Mouse (Mus musculus): Measurements from ENCODE around the gene Tiam2.

DNA sequence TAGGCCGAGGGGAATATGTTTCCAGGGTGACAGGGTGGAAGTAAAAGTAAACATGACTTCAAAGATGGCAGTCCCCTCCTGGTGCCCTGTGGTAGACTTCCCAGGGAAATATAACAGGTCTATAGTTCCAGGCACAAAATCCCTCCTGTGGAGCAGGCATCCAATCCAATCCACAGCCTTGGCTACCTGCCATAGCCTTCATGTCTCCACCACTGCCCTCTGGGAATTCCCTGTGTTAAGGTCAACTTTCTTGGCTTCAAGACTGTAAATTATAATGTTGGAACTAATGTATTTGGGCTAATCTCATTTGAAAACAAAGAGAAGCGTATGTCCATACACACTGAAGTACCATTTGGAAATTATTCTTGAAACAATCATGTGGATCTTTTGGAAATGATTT, 97.0 kb downstream of the Tiam2 start:
- TF ChIP-seq ZC3H11A (IDR thresholded peaks at IDR 0.05; ENCODE audit: borderline replicate concordance, low read depth, low read length), result no peak
- no peak for TF ChIP-seq MAFK (IDR thresholded peaks at IDR 0.05; ENCODE audit: insufficient read depth, low read depth, low read length)
- TF ChIP-seq CHD2 (IDR thresholded peaks at IDR 0.05; ENCODE audit: low read depth, low read length), result no peak
- no peak for TF ChIP-seq HCFC1 (IDR thresholded peaks at IDR 0.05; ENCODE audit: borderline replicate concordance, insufficient read depth, low read length)

Measured in ES-E14 (cell line).